Mouse (Mus musculus) E14TG2a.4 (cell line): ENCODE results near the gene Thap3.

Experiments
- CTCF ChIP-seq: conservative IDR thresholded peaks from 2 replicates; pipeline ENCODE4 v1.5.1; 2014; ENCODE audit warnings: low read length
- NANOG ChIP-seq: IDR thresholded peaks from 2 replicates; pipeline ENCODE4 v1.6.1; 2014; ENCODE audit warnings: borderline replicate concordance, low read length, mixed read lengths

DNA sequence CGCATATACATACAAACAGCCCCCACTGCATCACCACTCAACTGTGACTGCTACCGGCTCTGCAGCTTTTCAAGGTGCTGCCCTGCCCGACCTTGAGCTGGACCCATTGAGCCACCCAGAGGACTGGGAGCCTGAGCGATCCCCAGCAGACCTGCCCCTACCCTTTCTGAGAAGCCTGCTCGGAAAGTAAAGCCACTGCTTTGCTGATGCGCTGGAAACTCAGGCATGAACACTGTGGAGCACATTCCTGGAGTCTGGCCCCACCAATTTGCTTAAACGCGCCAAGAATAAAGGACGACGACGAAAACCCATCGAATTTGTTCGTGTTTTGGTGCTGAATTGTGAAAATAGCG lies 19.3 kb upstream of the Thap3 start:
- TF ChIP-seq CTCF (no peak), NANOG (no peak)
